ENCODE assay signal across 33 mouse cellular contexts in genomic region chr7:142671067-142671466, GRCm38 (mm10). TPM values are rescaled to one million over a fixed set of nuclear protein-coding genes. Genes with fewer than 3 reads are reported as not detected.
A peak's percentile ranks its signal among the peaks of the same experiment; 100 is the strongest.
DNase-seq lines count a peak whose midpoint lies in the region; ATAC-seq and TF ChIP-seq lines count a peak whose summit lies in the region.
"Had no signal": no experiment of that assay in that cellular context is flagged by ENCODE, and none has a peak within 500 bp of the region (broad histone marks: within the 10 kb centered on the region; RNA-seq: fewer than 3 reads in every experiment).

No protein-coding gene starts in this region.

- peak; percentile 14 for DNase-seq in CD4-positive, CD25-positive, alpha-beta regulatory T cell, adult 2 months (ENCODE audit: low read depth, low spot score)
- DNase-seq in heart, adult 2 months = no peak
- no peak for DNase-seq in heart, postnatal 25 days (ENCODE audit: low spot score)
- DNase-seq in thymus, postnatal 0 days (ENCODE audit: low spot score) = peak; percentile 33
- no peak for DNase-seq in thymus, postnatal 36 days
- DNase-seq in adrenal gland, adult (ENCODE audit: inconsistent age in 2 of 2, low spot score in 1 of 2) = no peak
- DNase-seq in right cerebral cortex, postnatal 4 days = no peak
- DNase-seq: adrenal gland, postnatal 14 days; embryo, embryonic 11 days; heart, postnatal 14 days; kidney, adult 9 months; kidney, postnatal 14 days; layer of hippocampus, postnatal 36 days; lung, adult 18-20 months; lung, postnatal 10 days; right cerebral cortex, adult 18-20 months; thymus, postnatal 25 days had no signal

- TF ChIP-seq CTCF in heart, adult 2 months (IDR thresholded peaks at IDR 0.05) = peak; percentile 18

- TF ChIP-seq EP300 in heart, adult 2 months (IDR thresholded peaks at IDR 0.05; ENCODE audit: insufficient read depth, low read depth, low read length) = no peak

- peaks cover 3% of the 10 kb centered on the region for H3K4me1 ChIP-seq in heart, adult 2 months (ENCODE audit: control insufficient read depth, insufficient read depth, low read length)
- H3K4me1 ChIP-seq: forebrain, embryonic 13.5 days; hindbrain, embryonic 12.5 days; limb, embryonic 13.5 days; liver, embryonic 12.5 days; midbrain, embryonic 10.5 days; neural tube, embryonic 15.5 days had no signal

- no peaks in the 10 kb centered on the region for H3K36me3 ChIP-seq in heart, adult 2 months (ENCODE audit: control insufficient read depth, insufficient read depth, low read length)
- H3K36me3 ChIP-seq: hindbrain, embryonic 12.5 days; midbrain, embryonic 10.5 days; neural tube, embryonic 15.5 days had no signal

- no peaks in the 10 kb centered on the region for H3K27me3 ChIP-seq in heart, adult 2 months (ENCODE audit: control insufficient read depth, insufficient read depth, low read length)

- no peak for TF ChIP-seq POLR2A in heart, adult 2 months (IDR thresholded peaks at IDR 0.05; ENCODE audit: insufficient read depth, low read depth, low read length)

- ATAC-seq in CD4-positive, CD25-positive, alpha-beta regulatory T cell, adult 4 months = no peak
- ATAC-seq: activated CD4-positive, CD25-positive, alpha-beta regulatory T cell, adult 4 months; forebrain, embryonic 13.5 days; inflammation-experienced regulatory T-cells, adult 6 months; liver, embryonic 12.5 days had no signal

- H3K27ac ChIP-seq in heart, adult 2 months = no peak overlapping the region
- H3K27ac ChIP-seq: embryonic facial prominence, embryonic 13.5 days; forebrain, embryonic 13.5 days; heart, embryonic 13.5 days; hindbrain, embryonic 12.5 days; limb, embryonic 13.5 days; liver, embryonic 12.5 days; midbrain, embryonic 10.5 days; neural tube, embryonic 15.5 days had no signal

- no peaks in the 10 kb centered on the region for H3K79me2 ChIP-seq in heart, adult 2 months (replicated peaks; ENCODE audit: control insufficient read depth, insufficient read depth, low read length)

- WGBS in heart, adult 2 months = 98% methylated on average over 1 of the region's 1 CpGs

- intact Hi-C loops in heart, adult 2 months (cut with DNase I) = loop anchor here (5.0 kb wide), 1 partner anchor 339 kb away; no protein-coding TSS in a partner anchor
- intact Hi-C loops in heart, postnatal 25 days (cut with DNase I) = loop anchor here (5.0 kb wide), 3 partner anchors 134 to 339 kb away; no protein-coding TSS in a partner anchor

- no peak overlapping the region for H3K4me3 ChIP-seq in heart, adult 2 months
- H3K4me3 ChIP-seq: embryonic facial prominence, embryonic 13.5 days; erythroblast, embryonic 14.5 days; forebrain, embryonic 13.5 days; heart, embryonic 13.5 days; hindbrain, embryonic 12.5 days; limb, embryonic 13.5 days; liver, embryonic 12.5 days; midbrain, embryonic 10.5 days; neural tube, embryonic 15.5 days had no signal

- no peak overlapping the region for H3K9ac ChIP-seq in heart, adult 2 months (ENCODE audit: low read depth, low read length)
- H3K9ac ChIP-seq: embryonic facial prominence, embryonic 13.5 days; forebrain, embryonic 13.5 days; heart, embryonic 13.5 days; hindbrain, embryonic 12.5 days; limb, embryonic 13.5 days; liver, embryonic 12.5 days; neural tube, embryonic 15.5 days had no signal

RNA-seq across cellular contexts. Expression of gene Gm49394, which starts 1.3 kb away (rescaled TPM):
- not detected for polyA plus RNA-seq in CD4-positive, CD25-positive, alpha-beta regulatory T cell, adult 4 months (2017; shearing (Covaris generic))
- total RNA-seq in heart, adult 2 months (2021) = not detected
- polyA plus RNA-seq in heart, adult 2 months (2012; rRNA removed) = not detected in 2 replicates
- total RNA-seq in heart, postnatal 25 days (2021) = not detected
- 0.08 TPM in 1 of 2 replicates, not detected in the other for polyA plus RNA-seq in thymus, postnatal 0 days (2015; fragmentation: Nextera tagmentation; extraction: Ambion mirVana)
- total RNA-seq: adrenal gland, postnatal 14 days; gastrocnemius, adult 8-10 months; granulocyte monocyte progenitor cell, adult 5-6 weeks; heart, postnatal 14 days; left cerebral cortex, postnatal 25 days; MEL had no signal
- polyA plus RNA-seq: activated CD4-positive, CD25-positive, alpha-beta regulatory T cell, adult 4 months; embryonic facial prominence, embryonic 13.5 days; hindbrain, embryonic 12.5 days; inflammation-experienced regulatory T-cells, adult 6 months; liver, embryonic 12.5 days; midbrain, embryonic 10.5 days; neural tube, embryonic 15.5 days had no signal

RNA-seq across cellular contexts. Expression of gene Igf2, which starts 4.5 kb away (rescaled TPM):
- 1 to 10 TPM in 1 of 2 experiments, under 1 TPM in 1; 0.69 to 1.1 TPM for polyA plus RNA-seq in CD4-positive, CD25-positive, alpha-beta regulatory T cell, adult 4 months (2017; shearing (Covaris generic))
- total RNA-seq in heart, adult 2 months (2021) = 10 to 100 TPM; 60.0 to 75.2 TPM
- 64.5 and 80.0 TPM in 2 replicates for polyA plus RNA-seq in heart, adult 2 months (2012; rRNA removed)
- 100 to 1,000 TPM; 131 to 156 TPM for total RNA-seq in heart, postnatal 25 days (2021)
- polyA plus RNA-seq in thymus, postnatal 0 days (2015; fragmentation: Nextera tagmentation; extraction: Ambion mirVana) = 53.2 and 64.1 TPM in 2 replicates
- total RNA-seq: granulocyte monocyte progenitor cell, adult 5-6 weeks; MEL had no signal

Comparison
In these comparisons a context has a peak if more than half of its experiments do, and no peak if none do; other contexts are left out.
1. DNase-seq: peak in CD4-positive, CD25-positive, alpha-beta regulatory T cell, adult 2 months (single experiment) and thymus, postnatal 0 days (single experiment); none in heart, adult 2 months (0 of 2), heart, postnatal 25 days (single experiment), thymus, postnatal 36 days (0 of 2), adrenal gland, adult (0 of 2) and right cerebral cortex, postnatal 4 days (single experiment).
2. RNA of gene Igf2, which starts 4.5 kb away (polyA plus RNA-seq): 64.5 to 80.0 TPM in heart, adult 2 months and 53.2 to 64.1 TPM in thymus, postnatal 0 days; 0.69 to 1.1 TPM in CD4-positive, CD25-positive, alpha-beta regulatory T cell, adult 4 months; every median in the first group is over 10 times any median in the second.